Mouse (Mus musculus): ENCODE data around the gene Pef1. TPM values are rescaled to one million over a fixed set of nuclear protein-coding genes. Genes with fewer than 3 reads are reported as not detected.
A peak's percentile ranks its signal among the peaks of the same experiment; 100 is the strongest.

Gene Pef1
- total RNA-seq, 2 experiments from 2014 or later: 65.6 to 81.3 TPM

DNA sequence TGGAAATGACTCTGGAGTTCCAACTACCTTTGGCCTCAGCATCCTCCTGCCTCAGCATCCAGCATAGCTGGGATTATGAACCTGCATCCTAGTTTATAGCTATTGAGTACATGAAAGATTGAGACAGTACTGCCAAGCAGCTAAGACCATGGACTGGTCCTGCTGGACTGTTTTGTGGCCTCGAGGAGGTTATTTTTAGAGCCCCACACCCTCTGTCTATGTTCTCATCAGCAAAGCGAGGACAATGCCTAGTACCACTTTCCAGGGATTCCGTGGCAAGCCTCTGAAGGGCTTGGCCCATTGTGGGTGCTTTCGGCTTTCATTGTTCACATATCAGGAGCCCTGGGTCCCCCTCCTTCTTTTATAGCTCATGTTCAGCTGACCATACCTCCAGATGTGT lies 68.0 kb downstream of the Pef1 start:
- no peak overlapping the region for H3K27ac ChIP-seq
- H3K4me3 ChIP-seq: no peak overlapping the region
- no peak for DNase-seq (ENCODE audit: extremely low spot score in 1 of 2, low spot score in 2 of 2)
- intact Hi-C loops (cut with DNase I): no loop called here
- TF ChIP-seq CTCF (IDR thresholded peaks at IDR 0.05): no peak

- Histone ChIP-seq H3K27ac (no peak overlapping the region), H3K4me3 (no peak overlapping the region)
- DNase-seq (ENCODE audit: extremely low spot score in 1 of 2, low spot score in 2 of 2): no peak
- no peak for TF ChIP-seq CTCF (IDR thresholded peaks at IDR 0.05)
- intact Hi-C loops (cut with DNase I): no loop called here
Observed at GRCm38 (mm10) chr4:130171951-130172765, 69.8 kb downstream of the Pef1 start.

DNA sequence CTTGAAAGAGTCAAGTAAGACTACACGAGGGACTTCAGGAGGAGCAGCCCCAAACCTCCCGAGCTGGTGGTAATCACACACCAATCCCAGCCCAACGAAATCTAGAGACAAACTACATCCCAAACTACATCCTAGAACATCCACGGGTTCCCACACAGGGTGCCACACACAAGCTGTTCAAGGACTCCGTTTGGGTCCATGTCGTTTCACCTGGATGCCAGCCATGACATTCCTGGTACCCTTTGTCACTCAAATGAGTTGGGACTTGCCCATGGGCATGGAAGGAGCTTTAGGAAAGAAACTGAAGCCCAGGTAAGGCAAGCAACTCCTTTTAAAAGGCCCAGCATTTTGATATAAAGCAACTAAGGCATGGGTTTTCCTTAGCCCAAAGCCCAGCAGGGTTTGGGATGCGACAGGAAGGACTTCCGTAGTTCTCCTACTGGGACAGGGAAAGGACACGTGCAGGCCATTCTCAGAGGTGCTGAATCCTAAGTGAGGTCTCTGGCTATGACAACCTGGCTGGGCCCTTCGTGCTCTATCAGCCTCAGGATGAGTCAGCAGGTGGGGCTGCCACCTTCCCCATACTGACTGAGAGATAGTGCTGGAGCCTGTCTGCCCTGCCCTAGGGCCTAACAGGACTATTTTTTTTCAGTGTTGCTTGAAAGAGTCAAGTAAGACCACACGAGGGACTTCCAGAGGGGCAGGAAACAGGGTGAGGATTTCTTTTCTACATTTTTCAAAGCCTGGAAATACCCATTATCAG lies 70.9 kb downstream of the Pef1 start:
- TF ChIP-seq CTCF (IDR thresholded peaks at IDR 0.05): no peak
- peak overlapping the region; percentile 17; the same call in 1 of the 2 replicates for H3K4me3 ChIP-seq
- peak overlapping the region; percentile 19; the same call in 1 of the 2 replicates for H3K27ac ChIP-seq
- intact Hi-C loops (cut with DNase I): no loop called here
- no peak for DNase-seq (ENCODE audit: extremely low spot score in 1 of 2, low spot score in 2 of 2)

GRCm38 (mm10) chr4:130173911-130174311 lies 71.6 kb downstream of the Pef1 start:
- DNase-seq (ENCODE audit: extremely low spot score in 1 of 2, low spot score in 2 of 2): no peak
- peak overlapping the region; percentile 17 for H3K4me3 ChIP-seq
- intact Hi-C loops (cut with DNase I): no loop called here
- no peak for TF ChIP-seq CTCF (IDR thresholded peaks at IDR 0.05)
- peak overlapping the region; percentile 5; the same call in 1 of the 2 replicates for H3K27ac ChIP-seq

- intact Hi-C loops (cut with DNase I): no loop called here
- H3K4me3 ChIP-seq: peak overlapping the region; percentile 17
- peak overlapping the region; percentile 5; the same call in 1 of the 2 replicates for H3K27ac ChIP-seq
- TF ChIP-seq CTCF (IDR thresholded peaks at IDR 0.05): no peak
- no peak for DNase-seq (ENCODE audit: extremely low spot score in 1 of 2, low spot score in 2 of 2)
Observed at GRCm38 (mm10) chr4:130174335-130175031, 72.1 kb downstream of the Pef1 start.

DNA sequence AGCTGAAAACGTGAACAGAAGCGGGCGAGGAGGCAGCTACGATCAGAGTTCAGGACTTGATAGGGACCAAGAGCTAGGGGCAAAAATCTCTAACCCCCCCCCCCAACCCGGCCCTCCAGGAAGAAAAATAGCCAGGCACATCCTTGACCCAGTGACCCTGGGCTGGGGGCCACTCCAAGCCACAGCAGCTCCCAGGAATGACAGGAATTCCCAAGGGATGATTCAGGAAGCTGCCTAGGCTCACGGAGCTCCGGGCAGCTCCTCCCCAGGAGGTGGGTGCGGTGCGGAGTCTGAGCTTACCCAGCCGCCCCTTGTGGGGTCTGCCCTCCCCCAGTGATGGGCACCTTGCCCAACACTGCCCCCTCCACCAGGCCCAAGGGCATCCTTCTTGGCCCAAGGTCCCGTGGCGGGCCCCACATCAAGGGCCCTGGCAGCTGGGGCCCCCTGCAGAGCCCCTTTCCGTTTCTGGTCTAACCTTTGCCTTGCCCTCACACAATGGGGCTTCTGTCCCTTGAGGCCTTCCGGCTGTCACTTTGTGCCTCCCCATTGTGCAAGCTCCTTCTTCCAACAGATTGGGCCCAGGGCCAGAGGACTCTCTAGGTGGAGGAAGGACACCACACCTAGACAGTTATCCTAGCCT lies 72.8 kb downstream of the Pef1 start, which contains the start of gene Tinagl1:
TSS of gene Tinagl1 (minus strand) at position 51 of the 640 bp plus-strand sequence.
- H3K4me3 ChIP-seq: peak within 1 kb of the TSS; percentile 17
- peak within 1 kb of the TSS; percentile 5; the same call in 1 of the 2 replicates for H3K27ac ChIP-seq
- no peak for DNase-seq (ENCODE audit: extremely low spot score in 1 of 2, low spot score in 2 of 2)
- TF ChIP-seq CTCF (IDR thresholded peaks at IDR 0.05): no peak
- intact Hi-C loops (cut with DNase I): no loop called here

- TF ChIP-seq CTCF (IDR thresholded peaks at IDR 0.05): no peak
- Histone ChIP-seq H3K4me3 (no peak overlapping the region), H3K27ac (no peak overlapping the region)
- DNase-seq (ENCODE audit: extremely low spot score in 1 of 2, low spot score in 2 of 2): no peak
- intact Hi-C loops (cut with DNase I): no loop called here
Observed at GRCm38 (mm10) chr4:130176156-130176720, 73.9 kb downstream of the Pef1 start.

DNA sequence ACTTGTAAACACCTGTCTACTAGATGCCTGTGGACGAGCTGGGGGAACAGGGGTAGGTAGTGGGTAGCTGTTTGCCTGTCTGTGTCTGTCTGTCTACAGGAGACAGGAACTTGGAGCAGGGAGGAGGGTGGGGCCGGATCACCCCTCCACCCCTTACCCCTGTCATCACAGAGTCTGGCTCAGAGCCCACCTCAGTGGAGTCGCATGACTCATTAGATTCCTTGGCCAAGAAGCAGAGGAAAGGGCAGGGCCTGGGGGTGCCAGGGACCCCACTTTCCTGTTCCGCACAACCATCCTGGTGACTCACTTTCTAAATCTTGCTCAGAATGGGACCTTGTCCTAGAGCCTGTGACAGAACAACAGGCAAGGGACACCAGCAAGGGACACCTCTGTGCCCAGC lies 74.7 kb downstream of the Pef1 start:
- DNase-seq (ENCODE audit: extremely low spot score in 1 of 2, low spot score in 2 of 2): no peak

GRCm38 (mm10) chr4:130177536-130177935 lies 75.2 kb downstream of the Pef1 start:
- intact Hi-C loops (cut with DNase I): no loop called here
- DNase-seq (ENCODE audit: extremely low spot score in 1 of 2, low spot score in 2 of 2): no peak
- Histone ChIP-seq H3K27ac (no peak overlapping the region), H3K4me3 (no peak overlapping the region)
- no peak for TF ChIP-seq CTCF (IDR thresholded peaks at IDR 0.05)

More for the DNA sequence above, 74.7 kb downstream of the Pef1 start:
- Histone ChIP-seq H3K4me3 (no peak overlapping the region), H3K27ac (no peak overlapping the region)
- no peak for TF ChIP-seq CTCF (IDR thresholded peaks at IDR 0.05)
- intact Hi-C loops (cut with DNase I): no loop called here

Other genes starting within 250 kb of the Pef1 start
- under 1 TPM; 0.40 to 0.57 TPM for gene Spocd1, start 173.3 kb upstream of the Pef1 start, total RNA-seq (2021)
- 100 to 1,000 TPM; 422 to 424 TPM for gene Adgrb2, start 117.7 kb upstream of the Pef1 start, total RNA-seq (2021)
- 10 to 100 TPM; 16.2 to 20.1 TPM for gene Col16a1, start 54.7 kb upstream of the Pef1 start, total RNA-seq (2021)
- 1 to 10 TPM; 1.7 to 2.1 TPM for gene Hcrtr1, start 36.8 kb downstream of the Pef1 start, total RNA-seq (2021)
- gene Tinagl1, start 72.6 kb downstream of the Pef1 start, total RNA-seq (2021): 10 to 100 TPM; 13.3 to 17.0 TPM
- not detected for gene Gm853, start 119.8 kb downstream of the Pef1 start, total RNA-seq (2021)
- 10 to 100 TPM in 1 of 2 experiments, 1 to 10 TPM in 1; 6.5 to 11.9 TPM for gene Serinc2, start 176.6 kb downstream of the Pef1 start, total RNA-seq (2021)
- 100 to 1,000 TPM; 124 to 126 TPM for gene Fabp3, start 206.0 kb downstream of the Pef1 start, total RNA-seq (2021)
- 1 to 10 TPM; 1.0 to 2.3 TPM for gene Gm10570, start 206.1 kb downstream of the Pef1 start, total RNA-seq (2021)